Mouse (Mus musculus) embryo, embryonic 10 days (tissue): ENCODE results near the gene Upp2.

Experiments
- DNase-seq: peaks from one replicate; pipeline ENCODE4 v3.0.0-alpha.2; 2015; ENCODE audit warnings: low spot score

Gene Upp2

GRCm38 (mm10) chr2:58754736-58755135 is 187.6 kb downstream of the Upp2 start:
- no peak for DNase-seq

DNA sequence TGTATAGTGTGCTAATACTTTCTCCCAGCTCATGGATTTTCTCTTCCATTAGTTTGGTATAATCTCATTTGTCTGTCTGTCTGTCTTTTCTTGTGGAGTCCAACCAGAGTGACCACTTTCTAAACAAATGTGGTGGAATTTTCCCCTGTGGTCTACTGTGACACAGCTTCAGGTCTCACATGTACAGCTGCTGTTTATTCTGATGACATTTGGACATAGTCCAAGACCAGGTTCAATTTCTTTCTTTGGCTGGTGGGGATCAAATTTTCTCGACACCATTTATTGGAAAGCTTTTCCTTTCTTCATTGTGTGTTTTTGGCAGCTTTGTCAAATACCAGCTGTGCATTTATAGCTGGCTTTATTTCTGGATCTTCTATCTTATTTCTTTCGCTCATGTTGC is 191.0 kb downstream of the Upp2 start:
- DNase-seq, result no peak

DNA sequence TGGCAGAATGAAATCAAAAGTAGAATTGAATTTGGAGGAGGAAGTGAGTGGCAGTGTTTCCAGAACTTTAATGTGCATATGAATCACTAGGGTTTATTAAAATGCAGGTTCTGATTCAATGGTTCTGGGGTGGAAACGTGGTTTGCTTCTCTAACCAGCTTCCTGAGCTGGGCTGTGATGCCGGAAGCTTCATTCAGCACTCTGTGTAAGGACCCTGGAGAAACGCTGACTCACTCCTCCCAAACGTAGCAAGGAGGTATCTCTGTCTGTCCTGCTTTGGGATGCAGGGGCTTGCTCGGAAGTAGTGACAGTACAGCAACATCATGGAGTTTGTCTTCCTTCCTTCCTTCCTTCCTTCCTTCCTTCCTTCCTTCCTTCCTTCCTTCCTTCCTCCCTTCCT is 192.6 kb downstream of the Upp2 start:
- DNase-seq, result no peak

DNA sequence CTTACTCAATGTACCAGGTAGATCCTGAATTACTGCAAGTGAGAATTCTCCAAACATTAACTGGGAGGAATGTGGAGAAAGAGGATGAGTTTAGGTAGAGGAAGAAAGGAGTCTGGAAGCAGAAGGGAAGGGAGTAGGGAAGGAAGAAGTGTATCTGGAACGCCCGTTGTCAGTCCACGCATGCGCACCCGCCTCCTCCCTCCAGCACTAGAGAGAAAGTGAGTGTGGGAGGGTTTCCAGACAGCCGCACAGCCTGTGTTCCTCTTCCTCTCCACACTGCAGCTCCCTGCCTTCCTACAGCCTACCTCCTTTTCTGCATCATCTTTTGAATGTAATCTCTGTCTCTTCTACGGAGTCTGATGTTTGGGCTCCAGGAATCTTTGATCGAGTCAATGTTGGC is 198.0 kb downstream of the Upp2 start:
- no peak for DNase-seq

- DNase-seq, result no peak
Measured at GRCm38 (mm10) chr2:58773833-58774232, 206.7 kb downstream of the Upp2 start.

GRCm38 (mm10) chr2:58778986-58779495 is 211.9 kb downstream of the Upp2 start:
- no peak for DNase-seq

DNA sequence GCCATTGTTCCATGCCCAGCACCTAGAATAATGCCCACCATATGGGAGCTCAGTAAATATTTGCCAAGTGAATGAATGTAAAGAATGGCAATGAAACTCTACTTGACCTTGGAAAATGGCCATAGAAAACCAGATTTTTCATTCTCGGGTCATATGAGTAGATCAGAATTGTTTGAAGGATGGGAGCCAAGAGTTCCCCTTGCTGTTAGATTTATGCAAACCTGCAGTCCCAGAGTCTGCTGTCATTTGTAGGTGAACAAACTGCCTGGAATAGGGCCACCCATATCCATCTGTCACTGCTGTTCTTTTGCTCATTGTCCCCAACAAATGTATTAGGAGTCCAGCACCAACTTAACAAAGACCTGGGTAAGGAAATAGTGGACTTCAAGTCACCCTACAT is 216.4 kb downstream of the Upp2 start:
- no peak for DNase-seq

DNA sequence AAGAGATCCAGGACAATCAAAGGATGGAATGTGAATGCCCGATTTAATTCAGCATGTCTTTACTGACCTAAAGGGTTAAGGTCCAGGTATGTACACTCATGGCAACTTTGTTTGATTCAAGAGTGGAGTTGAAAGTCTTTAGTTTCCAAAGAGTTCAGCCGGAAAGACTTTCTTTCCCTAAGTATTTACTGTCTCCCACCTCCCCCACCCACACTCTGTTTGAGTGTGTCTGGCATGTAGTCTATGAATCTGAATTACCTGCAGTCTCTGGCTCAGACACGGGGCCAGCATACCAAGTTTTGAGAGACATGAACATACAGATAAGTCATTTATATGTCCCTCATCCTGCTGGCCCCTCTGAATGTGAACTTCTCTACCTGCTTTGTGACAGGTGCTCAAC is 219.1 kb downstream of the Upp2 start:
- no peak for DNase-seq

DNA sequence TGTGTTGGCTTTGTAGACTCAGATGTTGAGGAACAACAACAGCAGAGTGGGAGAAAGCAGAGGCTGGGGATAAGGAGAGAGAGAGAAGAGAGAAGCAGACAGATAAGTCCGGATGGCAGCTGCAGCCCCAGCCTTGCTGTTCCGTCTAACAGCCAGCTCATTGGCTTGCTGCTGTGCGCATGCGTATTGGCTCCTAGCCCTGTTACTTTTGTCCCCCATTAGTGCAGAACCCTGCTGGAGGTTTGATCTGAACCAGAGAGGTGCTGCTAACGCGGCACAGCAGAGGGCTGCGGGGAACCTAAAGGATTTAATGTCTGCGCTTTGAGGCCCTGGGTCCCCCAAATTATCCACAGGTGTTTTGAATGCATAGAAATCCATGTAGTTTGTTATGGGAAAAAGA is 219.6 kb downstream of the Upp2 start:
- no peak for DNase-seq

DNA sequence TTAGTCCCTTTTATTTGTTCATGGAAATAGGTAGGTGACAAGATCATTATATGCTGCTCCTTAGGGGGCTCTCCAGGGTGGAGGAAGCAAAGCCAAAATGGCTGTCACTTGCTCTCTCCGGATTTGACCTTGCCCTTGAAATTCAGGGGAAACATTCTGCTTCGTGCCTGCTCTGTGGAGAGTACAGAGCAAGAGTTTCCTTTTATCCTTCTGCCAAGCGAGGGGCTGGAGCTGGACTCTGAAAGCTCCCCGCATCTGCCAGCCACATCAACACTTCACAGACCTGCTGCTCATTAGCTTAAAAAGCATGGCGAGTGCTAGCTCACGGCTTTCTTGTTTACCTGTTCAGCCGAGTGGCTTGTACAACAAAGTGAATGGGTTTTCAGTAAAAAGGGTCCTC is 220.3 kb downstream of the Upp2 start:
- DNase-seq, result no peak

- DNase-seq, result no peak
Measured at GRCm38 (mm10) chr2:58789934-58790333, 222.8 kb downstream of the Upp2 start.

DNA sequence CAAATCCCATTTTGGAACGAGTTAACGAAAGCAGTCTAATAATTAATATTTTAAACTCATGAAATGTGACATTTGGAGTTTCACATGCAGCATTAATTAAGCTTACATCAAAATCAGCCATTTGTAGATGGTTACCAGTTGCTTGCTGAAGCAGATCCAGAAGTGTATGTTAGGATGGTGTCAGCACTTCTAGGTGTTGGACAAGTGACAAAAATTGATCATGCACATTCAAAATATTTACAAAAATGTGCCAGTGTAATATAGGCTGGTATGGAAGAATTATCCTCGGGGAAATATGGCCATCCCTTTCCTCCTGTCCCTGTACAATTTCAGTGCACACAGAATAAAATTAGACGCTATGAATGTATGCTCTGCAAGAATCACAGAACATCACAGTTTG is 223.3 kb downstream of the Upp2 start:
- DNase-seq, result no peak

- DNase-seq, result no peak
Measured at GRCm38 (mm10) chr2:58794489-58794888, 227.4 kb downstream of the Upp2 start.

GRCm38 (mm10) chr2:58795432-58795831 is 228.3 kb downstream of the Upp2 start:
- no peak for DNase-seq

DNA sequence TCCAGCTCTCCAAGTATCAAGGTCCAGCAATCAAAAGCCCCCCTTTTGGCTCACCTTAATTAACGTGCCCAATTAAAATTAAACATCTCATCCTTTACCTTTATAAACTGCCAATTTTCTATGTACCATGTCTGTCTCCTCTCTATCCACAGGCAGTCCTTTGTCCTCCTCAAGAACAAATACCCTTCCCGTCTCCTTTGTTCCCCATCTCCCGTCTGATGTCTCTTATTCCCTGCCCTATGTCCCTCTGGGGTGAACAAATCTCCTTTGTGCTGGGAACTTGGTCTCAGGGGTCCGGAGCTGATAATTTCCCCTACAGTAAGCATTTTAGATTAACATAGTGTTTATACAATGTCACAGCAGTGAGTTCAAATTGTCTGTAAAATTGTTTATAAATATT is 230.4 kb downstream of the Upp2 start:
- peak; percentile 23 for DNase-seq

GRCm38 (mm10) chr2:58799126-58799525 is 232.0 kb downstream of the Upp2 start:
- no peak for DNase-seq

GRCm38 (mm10) chr2:58799623-58800022 is 232.5 kb downstream of the Upp2 start:
- no peak for DNase-seq

- DNase-seq, result no peak
Measured at GRCm38 (mm10) chr2:58812941-58813340, 245.8 kb downstream of the Upp2 start.

DNA sequence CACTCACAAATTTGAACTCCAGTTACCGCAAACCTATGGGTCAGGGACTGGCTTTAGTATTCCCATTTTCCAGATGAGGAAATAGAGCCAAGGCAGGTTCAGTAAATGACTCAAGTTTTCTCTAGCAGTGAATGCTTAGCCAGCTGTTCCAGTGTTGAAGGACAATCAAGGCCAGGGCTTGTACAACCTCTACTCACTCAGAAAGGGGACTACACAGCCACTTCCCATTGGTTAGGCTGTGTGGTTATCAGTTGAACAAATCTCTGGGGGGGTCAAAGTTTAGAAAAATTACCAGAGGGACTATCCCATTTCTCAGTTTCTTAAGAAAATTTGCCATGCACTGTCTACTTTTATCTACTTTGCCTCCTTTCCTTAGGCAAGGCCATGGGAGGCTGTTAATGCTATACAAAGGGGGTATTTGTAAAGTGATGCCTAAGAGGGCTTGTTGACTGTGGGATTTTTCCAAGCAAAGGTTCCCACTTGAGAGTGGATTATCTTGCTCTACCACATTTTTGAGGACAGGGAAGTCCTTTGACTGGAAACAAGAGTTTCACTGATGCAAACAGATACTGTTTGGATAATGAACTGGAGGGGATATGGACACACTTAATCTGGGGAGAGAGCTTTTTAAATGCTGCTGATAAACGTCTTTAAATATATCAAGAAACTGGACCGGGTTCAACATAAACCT is 262.0 kb downstream of the Upp2 start:
- DNase-seq, result peak; percentile 5

GRCm38 (mm10) chr2:58829981-58830742 is 263.1 kb downstream of the Upp2 start:
- peak; percentile 12 for DNase-seq

GRCm38 (mm10) chr2:58832253-58832980 is 265.3 kb downstream of the Upp2 start:
- DNase-seq, result no peak

DNA sequence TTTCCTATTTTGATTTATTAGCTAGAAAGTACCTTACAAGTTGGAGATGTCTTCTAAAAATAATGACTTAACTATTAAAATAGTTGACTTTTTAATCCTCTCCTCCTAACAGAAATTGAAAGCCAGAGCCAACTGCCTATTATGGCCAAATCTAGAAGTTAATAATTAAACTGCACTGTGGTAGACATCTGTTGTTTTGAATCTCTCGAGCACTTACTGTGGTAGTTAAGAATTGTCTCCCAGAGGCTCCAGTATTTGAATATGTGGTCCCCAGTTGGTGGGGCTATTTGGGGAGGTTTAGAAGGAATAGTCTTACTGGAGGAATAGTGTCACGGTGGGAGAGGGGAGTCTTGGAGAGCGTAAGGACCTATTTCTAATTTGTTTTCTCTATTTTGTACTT is 273.9 kb downstream of the Upp2 start:
- DNase-seq, result no peak

GRCm38 (mm10) chr2:58842443-58842842 is 275.3 kb downstream of the Upp2 start:
- DNase-seq, result no peak
